Mouse (Mus musculus) cerebellum, postnatal 4 days (tissue): Measurements from ENCODE around the gene Vmn2r70.

ENCODE experiments used
- DNase-seq, 2 experiments: peaks; one replicate each; pipeline ENCODE4 v3.0.0; 2022; ENCODE audit warnings: low spot score in 2 of 2, mixed read lengths in 1 of 2

Vmn2r70 gene

DNA sequence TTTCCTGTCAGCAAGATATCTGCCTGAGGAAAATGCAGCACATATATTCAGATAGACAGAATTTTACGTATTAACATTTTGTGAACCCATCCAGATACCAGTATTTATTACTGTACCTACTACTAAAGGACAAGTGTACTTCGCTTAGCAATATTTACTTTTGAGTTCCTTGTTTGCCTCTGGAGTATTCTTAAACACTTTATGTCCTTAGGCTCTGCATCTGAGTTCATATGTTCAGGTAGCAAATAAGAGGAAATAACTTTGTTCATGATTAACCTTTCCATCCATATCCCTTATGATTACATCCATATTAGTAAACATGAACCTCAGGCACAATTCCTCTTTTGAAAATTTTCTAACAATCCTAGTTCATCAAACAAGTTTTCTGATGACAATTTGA, at the start of gene Vmn2r70:
Vmn2r70 (minus strand) TSS at position 101 of the 400 bp plus-strand sequence.
- no peak for DNase-seq

DNA sequence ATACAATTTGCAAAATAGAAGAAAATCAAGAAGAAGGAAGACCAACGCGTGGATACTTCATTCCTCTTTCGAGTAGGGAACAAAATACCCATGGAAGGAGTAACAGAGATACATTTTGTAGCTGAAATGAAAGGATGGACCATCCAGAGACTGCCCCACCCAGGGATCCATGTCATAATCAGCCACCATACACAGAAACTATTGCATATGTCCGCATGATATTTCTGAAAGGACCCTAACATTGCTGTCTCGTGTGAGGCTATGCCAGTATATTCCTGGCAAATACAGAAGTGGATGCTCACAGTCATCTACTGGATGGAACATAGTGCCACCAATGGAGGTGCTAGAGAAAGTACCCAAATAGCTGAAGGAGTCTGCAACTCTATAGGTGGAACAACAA, 6.2 kb downstream of the Vmn2r70 start, which contains the start of gene Vmn2r71:
Vmn2r71 (plus strand) TSS at position 301 of the 400 bp plus-strand sequence.
- no peak for DNase-seq

DNA sequence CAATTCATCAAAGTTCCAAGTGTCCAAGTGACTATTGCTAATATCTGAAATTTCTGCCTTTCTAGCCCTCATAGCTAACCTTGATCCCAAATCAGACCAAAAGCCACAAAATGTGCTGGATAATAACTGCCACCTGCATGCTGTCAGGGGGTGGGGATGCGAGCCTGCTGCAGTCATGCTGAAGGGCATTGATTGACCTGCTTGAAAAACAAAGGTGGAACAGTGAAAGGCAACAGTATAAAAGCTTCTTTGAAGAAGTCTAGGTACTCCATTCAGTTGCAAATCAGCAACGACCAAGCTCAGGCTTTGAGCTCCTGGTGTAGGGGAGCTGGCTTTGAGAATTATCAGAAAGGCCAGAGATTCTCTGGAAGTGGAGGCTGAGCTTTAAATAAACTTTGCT, 25.9 kb downstream of the Vmn2r70 start:
- no peak for DNase-seq

DNA sequence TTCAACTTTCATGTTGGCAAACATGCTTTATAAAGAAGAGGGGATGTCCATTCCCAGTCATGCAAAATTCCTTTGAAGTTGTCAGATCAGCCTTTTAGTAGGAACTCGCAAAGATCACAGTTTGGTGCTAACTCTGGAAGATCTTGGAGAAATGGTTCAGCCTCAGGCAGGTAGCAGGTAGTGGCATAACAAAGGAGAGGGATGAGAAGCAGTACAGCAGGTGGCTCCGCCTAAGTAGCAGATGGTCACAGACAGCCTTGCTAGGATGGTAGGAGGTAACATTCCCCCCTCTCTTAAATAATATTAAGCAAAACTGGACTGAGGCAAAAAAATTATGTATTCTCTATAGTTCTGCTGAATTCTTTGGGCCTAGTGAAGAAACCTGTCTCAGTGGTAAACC, 26.9 kb downstream of the Vmn2r70 start:
- no peak for DNase-seq
